Mouse (Mus musculus): ENCODE measurements around the gene Hsf2bp.

DNA sequence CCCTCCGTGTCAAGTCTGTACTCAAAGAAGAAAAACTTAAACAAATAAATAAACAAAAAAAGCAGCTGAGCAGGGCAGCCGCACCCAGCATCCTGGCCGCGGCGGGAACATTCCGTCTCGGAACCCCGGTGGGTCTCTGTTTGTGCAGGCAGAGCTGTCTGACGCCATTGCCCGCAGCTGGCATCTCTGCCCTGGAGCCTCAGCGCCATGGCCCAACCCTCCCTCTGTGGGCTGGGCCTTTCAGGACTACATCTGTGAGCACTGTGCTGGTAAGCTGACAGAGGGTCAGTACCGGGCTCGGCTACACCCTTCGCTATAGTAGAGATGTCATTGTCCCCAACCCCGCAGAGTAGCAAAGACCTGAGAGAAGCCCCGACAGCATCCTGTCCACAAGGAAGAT lies 123.8 kb downstream of the Hsf2bp start:
- TF ChIP-seq CTCF (IDR thresholded peaks at IDR 0.05) (no peak), POLR2A (IDR thresholded peaks at IDR 0.05; ENCODE audit: insufficient read depth, low read depth, low read length) (no peak), EP300 (IDR thresholded peaks at IDR 0.05; ENCODE audit: insufficient read depth, low read depth, low read length) (no peak)
